Comparison of ENCODE assay signal across 14 mouse cellular contexts in genomic region chr12:80832313-80832712, GRCm38 (mm10).
"Had no signal": no experiment of that assay in that cellular context is flagged by ENCODE, and none has a peak within 500 bp of the region (broad histone marks: within the 10 kb centered on the region; RNA-seq: fewer than 3 reads in every experiment).

No protein-coding gene starts in this region.

- H3K27ac ChIP-seq: limb, embryonic 12.5 days; liver, embryonic 13.5 days; midbrain, embryonic 13.5 days; neural tube, embryonic 12.5 days had no signal

- H3K4me2 ChIP-seq: limb, embryonic 12.5 days; liver, embryonic 13.5 days; midbrain, embryonic 13.5 days; neural tube, embryonic 12.5 days had no signal

- DNase-seq: kidney, adult 9 months; kidney, postnatal 10 days; kidney, postnatal 4 days; liver, embryonic 13.5 days; lung, adult 2 months; lung, postnatal 36 days; right cerebral cortex, postnatal 25 days; thymus, postnatal 4 days had no signal

- H3K27me3 ChIP-seq: limb, embryonic 12.5 days; liver, embryonic 13.5 days; midbrain, embryonic 13.5 days; neural tube, embryonic 12.5 days had no signal

- H3K9me3 ChIP-seq: limb, embryonic 12.5 days; liver, embryonic 13.5 days; midbrain, embryonic 13.5 days; neural tube, embryonic 12.5 days had no signal

- H3K4me3 ChIP-seq: layer of hippocampus, adult 2 months; limb, embryonic 12.5 days; liver, embryonic 13.5 days; midbrain, embryonic 13.5 days; neural tube, embryonic 12.5 days had no signal

- H3K4me1 ChIP-seq: limb, embryonic 12.5 days; midbrain, embryonic 13.5 days had no signal

- H3K9ac ChIP-seq: limb, embryonic 12.5 days; liver, embryonic 13.5 days; midbrain, embryonic 13.5 days; neural tube, embryonic 12.5 days had no signal

- H3K36me3 ChIP-seq: limb, embryonic 12.5 days had no signal

- ATAC-seq: intestine, embryonic 16.5 days; lung, postnatal 0 days; midbrain, embryonic 13.5 days had no signal
